Mouse (Mus musculus): ENCODE data around the gene Tmprss7. TPM values are rescaled to one million over a fixed set of nuclear protein-coding genes. Genes with fewer than 3 reads are reported as not detected.

Gene Tmprss7
- total RNA-seq, 2 experiments from 2014 or later, result 5.2 to 8.5 TPM

- intact Hi-C loops (cut with DNase I), result no loop called here
- no peak for DNase-seq (ENCODE audit: low spot score in 2 of 2)
Measured at GRCm38 (mm10) chr16:45640070-45640762, 53.2 kb downstream of the Tmprss7 start.

GRCm38 (mm10) chr16:45635826-45636225 lies 57.6 kb downstream of the Tmprss7 start:
- intact Hi-C loops (cut with DNase I), result no loop called here
- peak in 1 of 2 experiments; percentile 5 for DNase-seq (ENCODE audit: low spot score in 2 of 2)

GRCm38 (mm10) chr16:45632420-45632819 lies 61.0 kb downstream of the Tmprss7 start:
- DNase-seq (ENCODE audit: low spot score in 2 of 2), result no peak
- intact Hi-C loops (cut with DNase I), result no loop called here

GRCm38 (mm10) chr16:45630347-45630960 lies 63.0 kb downstream of the Tmprss7 start:
- peak; percentile 76 to 80 for DNase-seq (ENCODE audit: low spot score in 2 of 2)
- intact Hi-C loops (cut with DNase I), result loop anchor here (2.0 kb wide), 1 partner anchor 434 kb away; no protein-coding TSS in a partner anchor

GRCm38 (mm10) chr16:45629497-45630105 lies 63.9 kb downstream of the Tmprss7 start:
- DNase-seq (ENCODE audit: low spot score in 2 of 2), result no peak
- intact Hi-C loops (cut with DNase I), result loop anchor here (2.0 kb wide), 1 partner anchor 433 kb away; no protein-coding TSS in a partner anchor

GRCm38 (mm10) chr16:45625342-45625741 lies 68.1 kb downstream of the Tmprss7 start:
- no peak for DNase-seq (ENCODE audit: low spot score in 2 of 2)
- intact Hi-C loops (cut with DNase I), result no loop called here

- intact Hi-C loops (cut with DNase I), result no loop called here
- DNase-seq (ENCODE audit: low spot score in 2 of 2), result no peak
Measured at GRCm38 (mm10) chr16:45624791-45625190, 68.7 kb downstream of the Tmprss7 start.

GRCm38 (mm10) chr16:45623230-45623629 lies 70.2 kb downstream of the Tmprss7 start:
- intact Hi-C loops (cut with DNase I), result no loop called here
- no peak for DNase-seq (ENCODE audit: low spot score in 2 of 2)

- DNase-seq (ENCODE audit: low spot score in 2 of 2), result no peak
- intact Hi-C loops (cut with DNase I), result no loop called here
Measured at GRCm38 (mm10) chr16:45619751-45620375, 73.6 kb downstream of the Tmprss7 start.

GRCm38 (mm10) chr16:45615944-45616343 lies 77.5 kb downstream of the Tmprss7 start:
- no peak for DNase-seq (ENCODE audit: low spot score in 2 of 2)
- intact Hi-C loops (cut with DNase I), result no loop called here

GRCm38 (mm10) chr16:45613247-45613646 lies 80.2 kb downstream of the Tmprss7 start:
- intact Hi-C loops (cut with DNase I), result no loop called here
- no peak for DNase-seq (ENCODE audit: low spot score in 2 of 2)

- DNase-seq (ENCODE audit: low spot score in 2 of 2), result no peak
- intact Hi-C loops (cut with DNase I), result no loop called here
Measured at GRCm38 (mm10) chr16:45610267-45610666, 83.2 kb downstream of the Tmprss7 start, which contains the start of gene Gcsam. Gene Gcsam (plus strand): TSS chr16:45610380.

GRCm38 (mm10) chr16:45609300-45609699 lies 84.2 kb downstream of the Tmprss7 start:
- intact Hi-C loops (cut with DNase I), result loop anchor here (5.0 kb wide), 2 partner anchors 202 to 412 kb away; partner anchors contain the start of gene Cd200
- DNase-seq (ENCODE audit: low spot score in 2 of 2), result peak; percentile 35 to 53

- peak; percentile 15 to 60 for DNase-seq (ENCODE audit: low spot score in 2 of 2)
- intact Hi-C loops (cut with DNase I), result loop anchor here (5.0 kb wide), 2 partner anchors 201 to 411 kb away; partner anchors contain the start of gene Cd200
Measured at GRCm38 (mm10) chr16:45608481-45608954, 84.9 kb downstream of the Tmprss7 start.

Other genes starting within 250 kb of the Tmprss7 start
- gene Gm609, start 200.7 kb downstream of the Tmprss7 start, total RNA-seq (2021), result under 1 TPM; 0.13 to 0.33 TPM
- gene Gm17783, start 161.6 kb downstream of the Tmprss7 start, total RNA-seq (2021), result under 1 TPM in 1 of 2 experiments, not detected in 1; 0.44 TPM
- not detected for gene Slc9c1, start 158.3 kb downstream of the Tmprss7 start, total RNA-seq (2021)
- not detected for gene Gcsam, start 83.3 kb downstream of the Tmprss7 start, total RNA-seq (2021)
- gene BC016579, start 39.6 kb downstream of the Tmprss7 start, total RNA-seq (2021), result under 1 TPM; 0.15 to 0.21 TPM
- 100 to 1,000 TPM; 302 to 304 TPM for gene Tagln3, start 30.9 kb upstream of the Tmprss7 start, total RNA-seq (2021)
- 10 to 100 TPM; 20.1 to 22.5 TPM for gene Abhd10, start 49.3 kb upstream of the Tmprss7 start, total RNA-seq (2021)